Mouse (Mus musculus): Measurements from ENCODE around the gene Olfr738. TPM values are rescaled to one million over a fixed set of nuclear protein-coding genes. Genes with fewer than 3 reads are reported as not detected.

Gene Olfr738
- total RNA-seq (2021), result not detected
- long read RNA-seq, experiment 1, result 0 reads
- long read RNA-seq, experiment 2, result 0 reads

- no peak for TF ChIP-seq CTCF (IDR thresholded peaks at IDR 0.05)
- no peak for DNase-seq
- Histone ChIP-seq H3K27ac (no peak within 1 kb of the TSS), H3K4me3 (no peak within 1 kb of the TSS)
- intact Hi-C loops (cut with DNase I), result no loop called here
Observed at GRCm38 (mm10) chr14:50407268-50407667, at the start of gene Olfr738. Olfr738 (plus strand) TSS chr14:50407568.

GRCm38 (mm10) chr14:50357593-50357992, 49.8 kb upstream of the Olfr738 start, which contains the start of gene Tlr11:
Tlr11 (plus strand) TSS chr14:50357914.
- DNase-seq, result no peak
- TF ChIP-seq CTCF (IDR thresholded peaks at IDR 0.05), result no peak
- Histone ChIP-seq H3K27ac (no peak within 1 kb of the TSS), H3K4me3 (no peak within 1 kb of the TSS)
- intact Hi-C loops (cut with DNase I), result no loop called here

- intact Hi-C loops (cut with DNase I), result no loop called here
- no peak overlapping the region for H3K4me3 ChIP-seq
- TF ChIP-seq CTCF (IDR thresholded peaks at IDR 0.05), result no peak
- no peak for DNase-seq
- no peak overlapping the region for H3K27ac ChIP-seq
Observed at GRCm38 (mm10) chr14:50360480-50360879, 46.9 kb upstream of the Olfr738 start.

- TF ChIP-seq CTCF (IDR thresholded peaks at IDR 0.05), result no peak
- Histone ChIP-seq H3K4me3 (no peak overlapping the region), H3K27ac (no peak overlapping the region)
- intact Hi-C loops (cut with DNase I), result no loop called here
- no peak for DNase-seq
Observed at GRCm38 (mm10) chr14:50363561-50363960, 43.8 kb upstream of the Olfr738 start.

- DNase-seq, result no peak
- intact Hi-C loops (cut with DNase I), result no loop called here
- no peak within 1 kb of the TSS for H3K4me3 ChIP-seq
- TF ChIP-seq CTCF (IDR thresholded peaks at IDR 0.05), result no peak
- H3K27ac ChIP-seq, result no peak within 1 kb of the TSS
Observed at GRCm38 (mm10) chr14:50380863-50381262, 26.5 kb upstream of the Olfr738 start, which contains the start of gene Olfr736. Olfr736 (plus strand) TSS chr14:50381163.

- H3K27ac ChIP-seq, result no peak within 1 kb of the TSS
- TF ChIP-seq CTCF (IDR thresholded peaks at IDR 0.05), result no peak
- DNase-seq, result no peak
- H3K4me3 ChIP-seq, result no peak within 1 kb of the TSS
- intact Hi-C loops (cut with DNase I), result no loop called here
Observed at GRCm38 (mm10) chr14:50418326-50418725, 11.0 kb downstream of the Olfr738 start, which contains the start of gene Olfr739. Olfr739 (plus strand) TSS chr14:50418626.

- no peak for DNase-seq
- Histone ChIP-seq H3K27ac (no peak within 1 kb of the TSS), H3K4me3 (no peak within 1 kb of the TSS)
- intact Hi-C loops (cut with DNase I), result no loop called here
- TF ChIP-seq CTCF (IDR thresholded peaks at IDR 0.05), result no peak
Observed at GRCm38 (mm10) chr14:50445245-50445644, 37.9 kb downstream of the Olfr738 start, which contains the start of gene Olfr740. Olfr740 (plus strand) TSS chr14:50445545.

Other genes with a start within 250 kb of the Olfr738 start
- not detected for gene Olfr730, start 219.4 kb upstream of the Olfr738 start, total RNA-seq (2021)
- gene Olfr731, start 165.7 kb upstream of the Olfr738 start, total RNA-seq (2021), result not detected
- gene Olfr732, start 123.4 kb upstream of the Olfr738 start, total RNA-seq (2021), result not detected
- not detected for gene Olfr733, start 106.0 kb upstream of the Olfr738 start, total RNA-seq (2021)
- gene Olfr734, start 80.8 kb upstream of the Olfr738 start, total RNA-seq (2021), result not detected
- not detected for gene Olfr735, start 58.7 kb upstream of the Olfr738 start, total RNA-seq (2021)
- gene Tlr11, start 49.7 kb upstream of the Olfr738 start, total RNA-seq (2021), result not detected
- not detected for gene Olfr736, start 26.4 kb upstream of the Olfr738 start, total RNA-seq (2021)
- gene Olfr739, start 11.1 kb downstream of the Olfr738 start, total RNA-seq (2021), result not detected
- gene Olfr740, start 38.0 kb downstream of the Olfr738 start, total RNA-seq (2021), result not detected
- not detected for gene Olfr741, start 65.2 kb downstream of the Olfr738 start, total RNA-seq (2021)
- not detected for gene Olfr742, start 96.0 kb downstream of the Olfr738 start, total RNA-seq (2021)
- gene Olfr743, start 114.3 kb downstream of the Olfr738 start, total RNA-seq (2021), result not detected
- not detected for gene Olfr744, start 207.3 kb downstream of the Olfr738 start, total RNA-seq (2021)
- not detected for gene Olfr745, start 231.8 kb downstream of the Olfr738 start, total RNA-seq (2021)
- gene Olfr746, start 239.5 kb downstream of the Olfr738 start, total RNA-seq (2021), result not detected